Mouse (Mus musculus) activated CD4-positive, CD25-positive, alpha-beta regulatory T cell (primary cell): ENCODE measurements around the gene Hdac11. TPM values are rescaled to one million over a fixed set of nuclear protein-coding genes. Genes with fewer than 3 reads are reported as not detected.

Experiments used
- polyA plus RNA-seq, 2 experiments: library from polyadenylated mRNA; unstranded; fragments of 100-300 nt; shearing (Covaris generic); gene quantifications; one replicate each; pipeline ENCODE4 v1.2.1; 2017

Hdac11 gene
- under 1 TPM; 0.34 to 0.58 TPM for polyA plus RNA-seq

GRCm38 (mm10) chr6:91156554-91157236 lies at the start of gene Hdac11:
Hdac11 (plus strand) TSS chr6:91156665.

GRCm38 (mm10) chr6:91116244-91117145 lies 40.0 kb upstream of the Hdac11 start, which contains the start of gene Nup210:
Nup210 (minus strand) TSS chr6:91116829.

DNA sequence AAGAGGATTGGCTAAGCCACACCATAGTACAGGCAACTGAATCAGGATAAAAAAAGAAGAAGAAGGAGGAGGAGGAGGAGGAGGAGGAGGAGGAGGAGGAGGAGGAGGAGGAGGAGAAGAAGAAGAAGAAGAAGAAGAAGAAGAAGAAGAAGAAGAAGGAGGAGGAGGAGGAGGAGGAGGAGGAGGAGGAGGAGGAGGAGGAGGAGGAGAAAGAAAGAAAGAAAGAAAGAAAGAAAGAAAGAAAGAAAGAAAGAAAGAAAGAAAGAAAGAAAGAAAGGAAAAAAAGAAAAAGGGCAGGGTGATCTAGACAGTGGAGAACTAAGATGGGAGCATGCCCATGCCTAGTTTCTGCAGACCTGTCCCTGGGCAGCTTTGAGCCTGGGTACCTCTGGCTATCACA lies 55.7 kb downstream of the Hdac11 start, which contains the start of gene Fbln2:
TSS of gene Fbln2 (plus strand) at position 301 of the 400 bp plus-strand sequence.

Other genes with a start within 250 kb of the Hdac11 start
- gene Iqsec1, start 168.0 kb upstream of the Hdac11 start, polyA plus RNA-seq, result 1 to 10 TPM; 7.2 to 8.1 TPM
- gene Nup210, start 39.8 kb upstream of the Hdac11 start, polyA plus RNA-seq, result 100 to 1,000 TPM; 153 to 228 TPM
- gene Fbln2, start 55.8 kb downstream of the Hdac11 start, polyA plus RNA-seq, result under 1 TPM; 0.49 TPM